Mouse (Mus musculus) thymus, adult 18-20 months (tissue): ENCODE measurements around the gene Zdhhc20.

Experiments used
- DNase-seq, 2 experiments: peaks; one replicate each; pipeline ENCODE4 v3.0.0; 2022; ENCODE audit warnings: mixed read lengths in 2 of 2

The Zdhhc20 gene

GRCm38 (mm10) chr14:57820839-57821238 is 69.2 kb downstream of the Zdhhc20 start:
- DNase-seq = no peak

- DNase-seq = no peak
These were observed 78.2 kb downstream of the Zdhhc20 start for GRCm38 (mm10) chr14:57811844-57812243.

- DNase-seq = no peak
These were observed 79.2 kb downstream of the Zdhhc20 start for GRCm38 (mm10) chr14:57810886-57811285.

GRCm38 (mm10) chr14:57808558-57808957 is 81.5 kb downstream of the Zdhhc20 start:
- peak in 1 of 2 experiments; percentile 19 for DNase-seq

GRCm38 (mm10) chr14:57803731-57804130 is 86.3 kb downstream of the Zdhhc20 start:
- no peak for DNase-seq

GRCm38 (mm10) chr14:57797991-57798931 is 91.8 kb downstream of the Zdhhc20 start, which contains the start of gene Sap18:
Sap18 (plus strand) TSS chr14:57798180.
- peak; percentile 96 to 98 for DNase-seq

GRCm38 (mm10) chr14:57797551-57797950 is 92.5 kb downstream of the Zdhhc20 start:
- peak in 1 of 2 experiments; percentile 11 for DNase-seq

- no peak for DNase-seq
These were observed 98.9 kb downstream of the Zdhhc20 start for GRCm38 (mm10) chr14:57791171-57791570.

- no peak for DNase-seq
These were observed 100.3 kb downstream of the Zdhhc20 start for GRCm38 (mm10) chr14:57789759-57790158.

GRCm38 (mm10) chr14:57789311-57789710 is 100.8 kb downstream of the Zdhhc20 start:
- no peak for DNase-seq

- no peak for DNase-seq
These were observed 102.7 kb downstream of the Zdhhc20 start for GRCm38 (mm10) chr14:57787406-57787805.
